Mouse (Mus musculus): Measurements from ENCODE around the gene Ccdc102a. TPM values are rescaled to one million over a fixed set of nuclear protein-coding genes. Genes with fewer than 3 reads are reported as not detected.
A peak's percentile ranks its signal among the peaks of the same experiment; 100 is the strongest.

Ccdc102a gene
- polyA plus RNA-seq, 1 experiment from 2014 or later: 3.8 TPM

- H3K4me1 ChIP-seq (ENCODE audit: control insufficient read depth, insufficient read depth, low read length): peaks cover 37% of the 10 kb centered on the region
- no peak for ATAC-seq
These were observed 45.3 kb downstream of the Ccdc102a start for GRCm38 (mm10) chr8:94872576-94872975.

GRCm38 (mm10) chr8:94872156-94872555 is 45.7 kb downstream of the Ccdc102a start:
- WGBS: 37% methylated on average over 3 of the region's 3 CpGs
- H3K4me3 ChIP-seq (ENCODE audit: low read depth, low read length): no peak overlapping the region
- H3K27me3 ChIP-seq (ENCODE audit: control insufficient read depth, insufficient read depth, low read depth, low read length): peaks cover 8% of the 10 kb centered on the region
- H3K36me3 ChIP-seq (ENCODE audit: control insufficient read depth, insufficient read depth, low read length): peaks cover 2% of the 10 kb centered on the region; the same call in 1 of the 2 replicates
- H3K9ac ChIP-seq (ENCODE audit: low read depth, low read length): no peak overlapping the region
- H3K9me3 ChIP-seq (replicated peaks; ENCODE audit: control insufficient read depth, low read length, poor library complexity, severe bottlenecking): no peaks in the 10 kb centered on the region
- no peak overlapping the region for H3K27ac ChIP-seq (ENCODE audit: low read length)
- peaks cover 37% of the 10 kb centered on the region for H3K4me1 ChIP-seq (ENCODE audit: control insufficient read depth, insufficient read depth, low read length)
- H3K4me2 ChIP-seq (ENCODE audit: low read length): no peak overlapping the region
- no peak for ATAC-seq

More at GRCm38 (mm10) chr8:94872576-94872975, 45.3 kb downstream of the Ccdc102a start:
- Histone ChIP-seq H3K9ac (ENCODE audit: low read depth, low read length) (no peak overlapping the region), H3K4me2 (ENCODE audit: low read length) (no peak overlapping the region), H3K27ac (ENCODE audit: low read length) (no peak overlapping the region), H3K4me3 (ENCODE audit: low read depth, low read length) (no peak overlapping the region), H3K9me3 (replicated peaks; ENCODE audit: control insufficient read depth, low read length, poor library complexity, severe bottlenecking) (no peaks in the 10 kb centered on the region), H3K36me3 (ENCODE audit: control insufficient read depth, insufficient read depth, low read length) (no peaks in the 10 kb centered on the region), H3K27me3 (ENCODE audit: control insufficient read depth, insufficient read depth, low read depth, low read length) (peaks cover 8% of the 10 kb centered on the region)
- WGBS: 75% methylated on average over 2 of the region's 2 CpGs

GRCm38 (mm10) chr8:94871108-94871894 is 46.6 kb downstream of the Ccdc102a start:
- Histone ChIP-seq H3K27me3 (ENCODE audit: control insufficient read depth, insufficient read depth, low read depth, low read length) (peaks cover 8% of the 10 kb centered on the region), H3K9me3 (replicated peaks; ENCODE audit: control insufficient read depth, low read length, poor library complexity, severe bottlenecking) (no peaks in the 10 kb centered on the region), H3K4me3 (ENCODE audit: low read depth, low read length) (peak overlapping the region; percentile 72), H3K27ac (ENCODE audit: low read length) (peak overlapping the region; percentile 85), H3K4me1 (ENCODE audit: control insufficient read depth, insufficient read depth, low read length) (peaks cover 35% of the 10 kb centered on the region), H3K4me2 (ENCODE audit: low read length) (peak overlapping the region; percentile 84), H3K36me3 (ENCODE audit: control insufficient read depth, insufficient read depth, low read length) (peaks cover 6% of the 10 kb centered on the region; the same call in 1 of the 2 replicates), H3K9ac (ENCODE audit: low read depth, low read length) (peak overlapping the region; percentile 88)
- ATAC-seq: peak; percentile 87
- 6% methylated on average over 6 of the region's 7 CpGs for WGBS

- peaks cover 31% of the 10 kb centered on the region for H3K4me1 ChIP-seq (ENCODE audit: control insufficient read depth, insufficient read depth, low read length)
- peak overlapping the region; percentile 85 for H3K27ac ChIP-seq (ENCODE audit: low read length)
- WGBS: 0% methylated on average over 22 of the region's 22 CpGs
- H3K9ac ChIP-seq (ENCODE audit: low read depth, low read length): peak overlapping the region; percentile 88
- peak overlapping the region; percentile 84 for H3K4me2 ChIP-seq (ENCODE audit: low read length)
- peaks cover 8% of the 10 kb centered on the region for H3K27me3 ChIP-seq (ENCODE audit: control insufficient read depth, insufficient read depth, low read depth, low read length)
- peak; percentile 69 for ATAC-seq
- peaks cover 12% of the 10 kb centered on the region for H3K36me3 ChIP-seq (ENCODE audit: control insufficient read depth, insufficient read depth, low read length)
- no peaks in the 10 kb centered on the region for H3K9me3 ChIP-seq (replicated peaks; ENCODE audit: control insufficient read depth, low read length, poor library complexity, severe bottlenecking)
- H3K4me3 ChIP-seq (ENCODE audit: low read depth, low read length): peak overlapping the region; percentile 72
These were observed 47.3 kb downstream of the Ccdc102a start for GRCm38 (mm10) chr8:94870474-94871107.

GRCm38 (mm10) chr8:94870003-94870402 is 47.9 kb downstream of the Ccdc102a start:
- 11% methylated on average over 4 of the region's 4 CpGs for WGBS
- peaks cover 7% of the 10 kb centered on the region for H3K27me3 ChIP-seq (ENCODE audit: control insufficient read depth, insufficient read depth, low read depth, low read length)
- H3K4me1 ChIP-seq (ENCODE audit: control insufficient read depth, insufficient read depth, low read length): peaks cover 25% of the 10 kb centered on the region
- peak overlapping the region; percentile 88 for H3K9ac ChIP-seq (ENCODE audit: low read depth, low read length)
- H3K27ac ChIP-seq (ENCODE audit: low read length): peak overlapping the region; percentile 85
- H3K4me3 ChIP-seq (ENCODE audit: low read depth, low read length): peak overlapping the region; percentile 72
- no peak; the same call in 1 of the 2 replicates for ATAC-seq
- H3K9me3 ChIP-seq (replicated peaks; ENCODE audit: control insufficient read depth, low read length, poor library complexity, severe bottlenecking): no peaks in the 10 kb centered on the region
- peak overlapping the region; percentile 84 for H3K4me2 ChIP-seq (ENCODE audit: low read length)
- peaks cover 18% of the 10 kb centered on the region for H3K36me3 ChIP-seq (ENCODE audit: control insufficient read depth, insufficient read depth, low read length)

GRCm38 (mm10) chr8:94869146-94869545 is 48.8 kb downstream of the Ccdc102a start:
- peak; percentile 9 for ATAC-seq
- H3K36me3 ChIP-seq (ENCODE audit: control insufficient read depth, insufficient read depth, low read length): peaks cover 26% of the 10 kb centered on the region
- peak overlapping the region; percentile 72 for H3K4me3 ChIP-seq (ENCODE audit: low read depth, low read length)
- peaks cover 25% of the 10 kb centered on the region for H3K4me1 ChIP-seq (ENCODE audit: control insufficient read depth, insufficient read depth, low read length)
- WGBS: 40% methylated on average over 7 of the region's 7 CpGs
- peaks cover 3% of the 10 kb centered on the region for H3K27me3 ChIP-seq (ENCODE audit: control insufficient read depth, insufficient read depth, low read depth, low read length)
- H3K27ac ChIP-seq (ENCODE audit: low read length): no peak overlapping the region; the same call in 1 of the 2 replicates
- peak overlapping the region; percentile 84 for H3K4me2 ChIP-seq (ENCODE audit: low read length)
- H3K9me3 ChIP-seq (replicated peaks; ENCODE audit: control insufficient read depth, low read length, poor library complexity, severe bottlenecking): no peaks in the 10 kb centered on the region
- peak overlapping the region; percentile 88 for H3K9ac ChIP-seq (ENCODE audit: low read depth, low read length)

GRCm38 (mm10) chr8:94866921-94867320 is 51.0 kb downstream of the Ccdc102a start:
- Histone ChIP-seq H3K9me3 (replicated peaks; ENCODE audit: control insufficient read depth, low read length, poor library complexity, severe bottlenecking) (no peaks in the 10 kb centered on the region), H3K9ac (ENCODE audit: low read depth, low read length) (no peak overlapping the region), H3K4me2 (ENCODE audit: low read length) (no peak overlapping the region), H3K27ac (ENCODE audit: low read length) (no peak overlapping the region), H3K27me3 (ENCODE audit: control insufficient read depth, insufficient read depth, low read depth, low read length) (no peaks in the 10 kb centered on the region), H3K4me3 (ENCODE audit: low read depth, low read length) (no peak overlapping the region), H3K4me1 (ENCODE audit: control insufficient read depth, insufficient read depth, low read length) (peaks cover 25% of the 10 kb centered on the region), H3K36me3 (ENCODE audit: control insufficient read depth, insufficient read depth, low read length) (peaks cover 32% of the 10 kb centered on the region)
- 90% methylated on average over 9 of the region's 9 CpGs for WGBS
- ATAC-seq: no peak

- Histone ChIP-seq H3K4me2 (ENCODE audit: low read length) (no peak overlapping the region), H3K4me1 (ENCODE audit: control insufficient read depth, insufficient read depth, low read length) (peaks cover 19% of the 10 kb centered on the region), H3K9ac (ENCODE audit: low read depth, low read length) (no peak overlapping the region), H3K4me3 (ENCODE audit: low read depth, low read length) (no peak overlapping the region), H3K36me3 (ENCODE audit: control insufficient read depth, insufficient read depth, low read length) (peaks cover 34% of the 10 kb centered on the region), H3K9me3 (replicated peaks; ENCODE audit: control insufficient read depth, low read length, poor library complexity, severe bottlenecking) (no peaks in the 10 kb centered on the region), H3K27ac (ENCODE audit: low read length) (no peak overlapping the region), H3K27me3 (ENCODE audit: control insufficient read depth, insufficient read depth, low read depth, low read length) (no peaks in the 10 kb centered on the region)
- WGBS: 87% methylated on average over 10 of the region's 10 CpGs
- no peak for ATAC-seq
These were observed 52.6 kb downstream of the Ccdc102a start for GRCm38 (mm10) chr8:94865292-94865691.

Measured in midbrain, embryonic 16.5 days (tissue).